Mouse (Mus musculus): ENCODE results near the gene Tm4sf20. TPM values are rescaled to one million over a fixed set of nuclear protein-coding genes. Genes with fewer than 3 reads are reported as not detected.

Tm4sf20 gene
- total and polyA plus RNA-seq, 3 experiments = not detected

GRCm38 (mm10) chr1:82726482-82726881 lies 41.8 kb downstream of the Tm4sf20 start:
- H3K27ac ChIP-seq (ENCODE audit: insufficient read depth, low read depth) = no peak overlapping the region
- in situ Hi-C loops (cut with MboI; ENCODE audit: low pct_ligation_motif_present, low pct_unique_long_range_greater_than_20kb, low sequenced_read_pairs) (no loop called here), dilution Hi-C loops (cut with MboI; ENCODE audit: extremely low pct_ligation_motif_present, extremely low pct_unique_long_range_greater_than_20kb, low sequenced_read_pairs) (no loop called here)
- H3K36me3 ChIP-seq (replicated peaks in 1 of 2; ENCODE audit: control insufficient read depth in 1 of 2, insufficient read depth in 1 of 2, low read length in 1 of 2) = peaks cover 25 to 43% of the 10 kb centered on the region in 2 experiments
- no peak for TF ChIP-seq ZC3H11A (IDR thresholded peaks at IDR 0.05; ENCODE audit: low read depth, low read length)
- peaks cover 17% of the 10 kb centered on the region for H3K79me2 ChIP-seq (replicated peaks; ENCODE audit: control insufficient read depth, extremely low read depth, insufficient read depth, poor library complexity, severe bottlenecking)
- no peaks in the 10 kb centered on the region for H3K9me3 ChIP-seq (replicated peaks; ENCODE audit: low read length)
- H3K27me3 ChIP-seq (replicated peaks) = no peaks in the 10 kb centered on the region
- DNase-seq (ENCODE audit: extremely low read depth) = no peak
- H3K4me1 ChIP-seq (ENCODE audit: control insufficient read depth in 1 of 2, insufficient read depth in 2 of 2) = peaks cover 0 to 20% of the 10 kb centered on the region in 2 experiments; a peak in 2 of 4 replicates
- H3K4me3 ChIP-seq (replicated peaks in 1 of 3; ENCODE audit: low read depth in 2 of 3, low read length in 2 of 3, poor library complexity in 1 of 3) = no peak overlapping the region
- peak overlapping the region; percentile 44; the same call in 1 of the 2 replicates for H3K4me2 ChIP-seq (ENCODE audit: insufficient read depth, low read depth, poor library complexity, severe bottlenecking)
- H3K9ac ChIP-seq (ENCODE audit: insufficient read depth, low read depth) = no peak overlapping the region

DNA sequence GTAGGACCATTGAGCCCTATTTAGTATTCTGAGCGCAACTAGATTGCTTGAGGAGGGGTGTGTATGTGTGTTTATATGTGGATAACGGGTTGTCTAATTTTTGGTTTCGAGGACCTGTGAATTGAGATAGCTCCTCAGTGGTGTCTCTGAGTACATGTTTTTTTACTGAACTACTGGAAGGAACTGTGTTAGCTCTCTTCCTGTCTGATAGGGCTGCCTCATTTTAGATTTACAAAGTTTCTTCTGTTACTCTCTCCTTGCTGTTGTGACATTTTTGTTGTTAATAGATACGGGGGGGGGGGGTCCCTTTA lies 42.4 kb downstream of the Tm4sf20 start:
- H3K4me3 ChIP-seq (replicated peaks in 1 of 3; ENCODE audit: low read depth in 2 of 3, low read length in 2 of 3, poor library complexity in 1 of 3) = peak overlapping the region; percentile 79 to 94 (median 79)
- peak overlapping the region; percentile 97 for H3K4me2 ChIP-seq (ENCODE audit: insufficient read depth, low read depth, poor library complexity, severe bottlenecking)
- dilution Hi-C loops (cut with MboI; ENCODE audit: extremely low pct_ligation_motif_present, extremely low pct_unique_long_range_greater_than_20kb, low sequenced_read_pairs) (no loop called here), in situ Hi-C loops (cut with MboI; ENCODE audit: low pct_ligation_motif_present, low pct_unique_long_range_greater_than_20kb, low sequenced_read_pairs) (no loop called here)
- 0 out of 2 replicates have a peak, but pooled peaks have one; percentile 36 for TF ChIP-seq CHD1 (IDR thresholded peaks at IDR 0.05; ENCODE audit: low read depth, low read length)
- TF ChIP-seq MYC (IDR thresholded peaks at IDR 0.05; ENCODE audit: low read depth, low read length) = no peak
- no peak for TF ChIP-seq RCOR1 (conservative IDR thresholded peaks at IDR 0.05; ENCODE audit: low read depth, low read length)
- TF ChIP-seq MXI1 (IDR thresholded peaks at IDR 0.05; ENCODE audit: low read depth, low read length) = no peak
- TF ChIP-seq TBP (conservative IDR thresholded peaks at IDR 0.05; ENCODE audit: low read depth, low read length) = no peak
- H3K27me3 ChIP-seq (replicated peaks) = no peaks in the 10 kb centered on the region
- peaks cover 0 to 20% of the 10 kb centered on the region in 2 experiments; a peak in 2 of 4 replicates for H3K4me1 ChIP-seq (ENCODE audit: control insufficient read depth in 1 of 2, insufficient read depth in 2 of 2)
- H3K9me3 ChIP-seq (replicated peaks; ENCODE audit: low read length) = no peaks in the 10 kb centered on the region
- H3K36me3 ChIP-seq (replicated peaks in 1 of 2; ENCODE audit: control insufficient read depth in 1 of 2, insufficient read depth in 1 of 2, low read length in 1 of 2) = peaks cover 20 to 36% of the 10 kb centered on the region in 2 experiments
- H3K27ac ChIP-seq (ENCODE audit: insufficient read depth, low read depth) = no peak overlapping the region
- peak; percentile 3 for DNase-seq (ENCODE audit: extremely low read depth)
- H3K9ac ChIP-seq (ENCODE audit: insufficient read depth, low read depth) = peak overlapping the region; percentile 97
- H3K79me2 ChIP-seq (replicated peaks; ENCODE audit: control insufficient read depth, extremely low read depth, insufficient read depth, poor library complexity, severe bottlenecking) = peaks cover 17% of the 10 kb centered on the region

- Histone ChIP-seq H3K4me3 (replicated peaks in 1 of 3; ENCODE audit: low read depth in 2 of 3, low read length in 2 of 3, poor library complexity in 1 of 3) (peak overlapping the region; percentile 79 to 94 (median 79)), H3K4me1 (ENCODE audit: control insufficient read depth in 1 of 2, insufficient read depth in 2 of 2) (peaks cover 0 to 20% of the 10 kb centered on the region in 2 experiments; a peak in 2 of 4 replicates), H3K36me3 (replicated peaks in 1 of 2; ENCODE audit: control insufficient read depth in 1 of 2, insufficient read depth in 1 of 2, low read length in 1 of 2) (peaks cover 16 to 30% of the 10 kb centered on the region in 2 experiments), H3K4me2 (ENCODE audit: insufficient read depth, low read depth, poor library complexity, severe bottlenecking) (peak overlapping the region; percentile 97), H3K9ac (ENCODE audit: insufficient read depth, low read depth) (peak overlapping the region; percentile 97), H3K27ac (ENCODE audit: insufficient read depth, low read depth) (no peak overlapping the region), H3K27me3 (replicated peaks) (no peaks in the 10 kb centered on the region), H3K9me3 (replicated peaks; ENCODE audit: low read length) (no peaks in the 10 kb centered on the region), H3K79me2 (replicated peaks; ENCODE audit: control insufficient read depth, extremely low read depth, insufficient read depth, poor library complexity, severe bottlenecking) (peaks cover 17% of the 10 kb centered on the region)
- DNase-seq (ENCODE audit: extremely low read depth) = no peak
- in situ Hi-C loops (cut with MboI; ENCODE audit: low pct_ligation_motif_present, low pct_unique_long_range_greater_than_20kb, low sequenced_read_pairs) = no loop called here
- dilution Hi-C loops (cut with MboI; ENCODE audit: extremely low pct_ligation_motif_present, extremely low pct_unique_long_range_greater_than_20kb, low sequenced_read_pairs) = no loop called here
- TF ChIP-seq SIN3A (IDR thresholded peaks at IDR 0.05; ENCODE audit: low read length) = no peak; the same call in 1 of the 2 replicates
- peak; percentile 61; the same call in 1 of the 2 replicates for TF ChIP-seq UBTF (IDR thresholded peaks at IDR 0.05; ENCODE audit: low read depth, low read length)
These were observed 43.0 kb downstream of the Tm4sf20 start for GRCm38 (mm10) chr1:82725026-82725874.
